Mouse (Mus musculus) left cerebral cortex, postnatal 4 days (tissue): ENCODE measurements around the gene Nmd3. TPM values are rescaled to one million over a fixed set of nuclear protein-coding genes. Genes with fewer than 3 reads are reported as not detected.

Experiments used
- DNase-seq: peaks from one replicate; pipeline ENCODE4 v3.0.0-alpha.2; 2022
- intact Hi-C: fragments of 180-260 bp; cut with DNase I; formaldehyde crosslinking; loops from one replicate; pipeline ENCODE4 v1.15.1; 2025
- total RNA-seq, 2 experiments: library from RNA; stranded (reverse); gene quantifications; 2 replicates each; pipeline ENCODE4 v1.2.3; 2021

The Nmd3 gene
- 10 to 100 TPM; 50.8 to 54.6 TPM for total RNA-seq

DNA sequence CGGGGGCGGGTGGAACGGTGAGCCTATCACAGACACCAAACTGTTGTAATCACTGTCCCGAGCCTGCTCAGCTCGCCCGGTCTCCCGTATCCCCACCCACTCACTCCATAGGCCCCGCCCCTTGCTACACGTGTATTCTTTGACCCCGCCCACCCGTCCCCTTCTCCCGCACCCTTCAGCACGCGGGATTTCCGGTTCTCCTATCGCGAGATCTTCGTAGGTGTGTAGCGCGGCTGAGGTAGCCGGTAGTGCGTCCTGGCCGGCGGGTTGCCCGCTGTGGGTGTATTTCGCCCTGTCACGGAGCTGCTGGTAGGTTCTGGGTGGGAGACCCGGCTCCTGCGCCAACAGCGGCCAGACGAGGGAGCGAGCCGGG, at the start of gene Nmd3:
TSS of gene Nmd3 (plus strand) at position 172 of the 373 bp plus-strand sequence.
- intact Hi-C loops: no loop called here
- peak; percentile 95 for DNase-seq

DNA sequence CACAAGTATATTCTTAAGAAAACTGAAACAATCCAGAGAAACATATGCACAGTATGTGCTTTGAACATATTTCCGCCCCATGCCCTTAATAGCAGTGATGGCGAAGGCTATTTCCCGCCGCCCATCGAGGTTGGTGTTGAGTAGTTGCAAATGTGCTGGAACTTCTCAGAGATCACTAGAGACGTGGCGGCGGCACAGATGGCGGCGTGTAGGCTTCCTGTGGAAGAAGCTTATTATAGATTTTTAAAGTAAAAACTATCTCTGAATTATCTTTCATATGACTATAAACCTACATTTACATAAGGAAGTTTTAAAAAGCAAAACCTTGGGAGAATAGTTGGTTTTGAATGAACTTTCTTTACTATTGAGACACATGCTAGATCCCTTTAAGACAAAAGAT, 48.4 kb upstream of the Nmd3 start:
- no peak for DNase-seq
- intact Hi-C loops: no loop called here

- no peak for DNase-seq
- intact Hi-C loops: no loop called here
Observed at GRCm38 (mm10) chr3:69674206-69674605, 47.6 kb upstream of the Nmd3 start.

DNA sequence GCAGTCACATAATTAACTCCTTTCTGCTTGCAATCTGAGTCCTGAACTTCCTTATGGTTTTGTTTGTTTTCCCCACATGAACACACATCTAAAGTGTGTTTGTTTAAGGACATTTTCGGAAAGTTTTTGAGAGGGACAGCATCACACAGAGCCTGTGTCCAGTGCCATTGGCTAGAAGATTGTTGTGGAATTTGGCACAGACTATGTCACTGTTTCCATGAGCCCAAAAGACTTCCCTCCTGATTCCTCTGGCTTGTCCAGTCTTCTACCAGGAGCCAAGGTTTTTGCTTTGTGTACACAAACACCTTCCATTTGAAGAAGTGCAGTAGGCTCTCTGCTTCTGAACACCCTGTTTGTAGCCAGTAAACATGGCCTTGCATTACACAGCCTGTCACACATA, 32.0 kb upstream of the Nmd3 start:
- DNase-seq: no peak
- intact Hi-C loops: loop anchor here (10.0 kb wide), 1 partner anchor 85 kb away; no protein-coding TSS in a partner anchor

DNA sequence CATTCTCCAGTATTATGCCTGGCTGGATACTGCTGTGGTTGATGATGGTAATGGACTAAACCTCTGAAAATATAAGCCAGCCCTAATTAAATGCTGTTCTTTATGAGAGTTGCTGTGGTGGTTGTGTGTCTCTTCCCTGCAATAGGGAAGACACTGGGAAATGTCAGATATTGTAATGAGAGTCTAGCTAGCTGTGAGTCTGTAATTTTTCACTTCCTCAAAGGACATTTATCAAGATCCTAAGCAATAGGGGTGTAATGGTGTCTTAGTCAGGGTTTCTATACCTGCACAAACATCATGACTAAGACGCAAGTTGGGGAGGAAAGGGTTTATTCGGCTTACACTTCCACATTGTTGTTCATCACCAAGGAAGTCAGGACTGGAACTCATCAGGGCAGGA, 30.8 kb upstream of the Nmd3 start:
- intact Hi-C loops: loop anchor here (10.0 kb wide), 1 partner anchor 86 kb away; no protein-coding TSS in a partner anchor
- no peak for DNase-seq

GRCm38 (mm10) chr3:69699851-69700500, 21.8 kb upstream of the Nmd3 start:
- DNase-seq: no peak
- intact Hi-C loops: loop anchor here (10.0 kb wide), 3 partner anchors 95 to 455 kb away; no protein-coding TSS in a partner anchor

GRCm38 (mm10) chr3:69701905-69702304, 19.9 kb upstream of the Nmd3 start:
- no peak for DNase-seq
- intact Hi-C loops: loop anchor here (10.0 kb wide), 2 partner anchors 217 to 457 kb away; no protein-coding TSS in a partner anchor

- intact Hi-C loops: loop anchor here (10.0 kb wide), 2 partner anchors 218 to 458 kb away; no protein-coding TSS in a partner anchor
- no peak for DNase-seq
Observed at GRCm38 (mm10) chr3:69702421-69702820, 19.4 kb upstream of the Nmd3 start.

- intact Hi-C loops: loop anchor here (10.0 kb wide), 2 partner anchors 224 to 464 kb away; no protein-coding TSS in a partner anchor
Observed at GRCm38 (mm10) chr3:69709043-69709929, 12.5 kb upstream of the Nmd3 start.

GRCm38 (mm10) chr3:69711907-69712600, 9.7 kb upstream of the Nmd3 start:
- no peak for DNase-seq
- intact Hi-C loops: no loop called here

More at GRCm38 (mm10) chr3:69709043-69709929, 12.5 kb upstream of the Nmd3 start:
- DNase-seq: no peak

DNA sequence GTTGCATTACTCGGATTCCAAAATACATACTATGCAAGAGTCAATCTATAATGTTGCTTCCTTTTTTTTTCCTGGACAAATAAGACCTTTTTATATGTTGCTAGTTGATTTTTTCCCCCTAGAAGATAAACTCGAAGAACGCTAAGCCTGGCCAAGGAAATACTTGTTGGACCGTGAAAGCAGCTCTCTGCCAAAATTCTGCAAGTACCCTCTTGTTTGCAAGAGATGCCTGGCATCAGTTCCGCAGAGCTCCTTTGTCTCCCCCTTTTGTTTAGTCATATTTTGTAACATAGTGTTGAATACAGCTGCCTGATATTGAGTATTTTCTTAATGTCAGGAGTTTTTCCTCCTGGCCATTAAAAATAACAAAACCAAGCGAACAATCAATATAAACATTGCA, 4.3 kb upstream of the Nmd3 start:
- DNase-seq: peak; percentile 29
- intact Hi-C loops: no loop called here

DNA sequence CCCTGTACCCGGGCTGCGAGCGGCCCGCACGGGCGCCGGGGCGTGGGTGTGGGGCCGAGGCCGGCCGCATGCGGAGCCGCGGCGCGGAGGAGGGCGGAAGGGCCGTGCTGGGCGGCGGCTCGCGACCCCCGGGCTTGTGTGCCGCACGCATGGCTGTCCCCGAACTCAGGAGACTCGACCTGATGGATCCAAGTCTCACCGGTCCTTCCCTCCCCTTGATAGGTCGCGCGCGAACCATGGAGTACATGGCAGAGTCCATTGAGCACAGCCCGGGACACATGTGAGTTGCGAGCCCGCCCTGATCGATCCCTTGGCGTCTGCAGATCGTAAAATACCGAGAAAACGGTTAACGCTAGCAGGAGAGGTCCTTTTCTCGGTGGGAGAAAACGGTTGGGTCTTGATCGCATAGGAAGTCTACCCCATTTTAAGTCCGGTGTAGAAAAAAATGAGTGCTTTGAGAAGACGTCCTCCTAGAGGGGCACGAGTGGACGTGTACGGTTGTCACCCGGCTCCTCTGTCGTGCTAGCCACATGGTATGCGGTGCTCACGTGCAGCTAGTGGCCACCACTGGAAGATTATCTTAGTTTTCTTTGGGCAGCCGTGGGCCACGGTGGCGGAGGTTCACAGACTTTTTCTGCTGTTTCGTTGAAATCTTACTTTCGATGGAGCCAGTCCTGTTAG, 542 bp downstream of the Nmd3 start:
- DNase-seq: peak; percentile 41
- intact Hi-C loops: no loop called here

DNA sequence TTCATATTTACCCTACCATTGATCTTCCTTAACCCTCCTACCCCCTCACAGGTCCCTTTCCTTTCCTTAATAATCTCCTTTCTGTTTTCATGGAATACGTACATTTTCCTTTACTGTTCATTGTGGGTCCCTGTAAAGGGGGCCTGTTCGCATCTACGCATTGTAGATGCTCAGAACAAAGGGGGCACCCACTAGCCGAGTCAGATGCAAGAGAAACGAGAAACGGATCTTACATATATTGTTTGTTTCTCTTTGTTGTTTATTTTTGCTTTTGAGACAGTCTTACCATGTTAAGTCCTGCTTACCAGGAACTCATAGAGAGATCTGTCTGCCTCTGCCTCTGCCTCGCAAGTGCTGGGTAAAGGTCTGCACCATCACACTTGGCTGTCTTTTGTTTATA, 1.4 kb downstream of the Nmd3 start:
- DNase-seq: no peak
- intact Hi-C loops: no loop called here

GRCm38 (mm10) chr3:69730930-69731329, 9.1 kb downstream of the Nmd3 start:
- no peak for DNase-seq
- intact Hi-C loops: no loop called here

- intact Hi-C loops: no loop called here
- DNase-seq: no peak
Observed at GRCm38 (mm10) chr3:69733939-69734338, 12.2 kb downstream of the Nmd3 start.

DNA sequence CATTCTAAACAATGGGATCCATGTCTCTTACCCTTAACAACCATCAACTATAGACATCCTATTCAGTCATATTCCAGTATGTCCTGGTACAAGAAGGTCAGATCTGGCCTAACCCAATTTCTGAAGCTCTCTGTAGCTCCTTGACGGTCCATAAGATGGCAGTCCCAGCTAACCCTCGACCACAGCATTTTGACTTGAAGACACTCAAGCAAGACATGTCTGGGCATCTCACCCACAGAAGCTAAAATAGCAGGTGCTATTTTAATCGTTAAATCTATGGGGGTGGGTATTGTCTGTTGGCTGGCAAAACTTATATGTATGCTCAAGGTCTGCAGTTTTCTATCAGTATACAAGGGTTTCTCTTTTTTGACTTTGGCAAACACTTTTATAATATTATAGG, 33.4 kb downstream of the Nmd3 start:
- DNase-seq: no peak
- intact Hi-C loops: loop anchor here (5.0 kb wide), 1 partner anchor 152 kb away; no protein-coding TSS in a partner anchor

GRCm38 (mm10) chr3:69755968-69756367, 34.2 kb downstream of the Nmd3 start:
- DNase-seq: no peak
- intact Hi-C loops: loop anchor here (5.0 kb wide), 1 partner anchor 151 kb away; no protein-coding TSS in a partner anchor

GRCm38 (mm10) chr3:69756499-69756898, 34.7 kb downstream of the Nmd3 start:
- intact Hi-C loops: loop anchor here (5.0 kb wide), 1 partner anchor 151 kb away; no protein-coding TSS in a partner anchor
- peak; percentile 55 for DNase-seq

DNA sequence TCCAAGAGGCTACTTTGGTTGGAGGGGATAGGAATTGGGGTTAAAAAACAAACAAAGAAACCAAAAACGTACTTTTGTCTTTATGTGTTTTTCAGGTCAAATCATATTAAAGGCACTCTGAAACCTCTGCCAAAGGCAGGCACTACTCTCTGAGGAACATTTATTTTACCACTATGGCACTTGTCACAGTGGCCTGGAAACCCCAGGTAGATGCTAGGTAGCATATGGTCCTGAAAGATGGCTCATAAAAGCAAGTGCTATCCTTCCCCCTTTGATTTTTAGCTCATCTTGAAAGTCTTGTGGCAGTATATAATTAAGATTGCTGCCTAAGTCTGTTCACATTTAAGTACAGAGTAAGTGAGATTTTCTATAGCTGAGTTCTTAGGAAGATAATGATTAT, 35.7 kb downstream of the Nmd3 start:
- no peak for DNase-seq
- intact Hi-C loops: loop anchor here (5.0 kb wide), 1 partner anchor 150 kb away; no protein-coding TSS in a partner anchor

DNA sequence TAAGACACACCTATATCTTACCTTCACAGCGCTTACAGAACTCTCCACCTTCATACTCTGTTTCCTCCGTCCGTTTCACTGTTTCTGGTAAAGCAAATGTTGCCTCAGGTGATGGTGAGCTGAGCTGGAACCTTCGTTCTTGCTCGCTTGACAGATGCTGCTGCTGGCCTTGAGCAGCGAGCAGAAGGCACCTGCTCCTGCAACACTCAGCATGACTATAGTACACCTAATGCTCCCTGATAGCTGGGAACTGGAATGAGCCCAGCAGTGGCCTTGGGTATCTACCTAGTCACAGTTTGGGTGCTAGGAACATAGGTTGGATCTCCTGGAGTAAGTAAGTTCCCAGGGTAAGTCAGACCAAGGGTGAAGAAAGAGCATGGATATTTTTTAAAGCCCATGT, 38.3 kb downstream of the Nmd3 start:
- intact Hi-C loops: no loop called here
- DNase-seq: no peak
